Mouse (Mus musculus) Muller cell, postnatal 12 days (primary cell): ENCODE measurements at regions not wholly inside any gene's neighbourhood (a gene's known extent, or its start where the extent isn't known, plus 50 kb on each side); places are given as distances from the start of the nearest gene placed in this dataset.
A peak's percentile ranks its signal among the peaks of the same experiment; 100 is the strongest.

Source experiments
- DNase-seq: peaks from one replicate; pipeline ENCODE4 v3.0.0-alpha.2; 2015; ENCODE audit errors: inconsistent ontology term

GRCm38 (mm10) chr4:12837097-12837426 lies 665.2 kb upstream of the Fam92a start:
- no peak for DNase-seq

DNA sequence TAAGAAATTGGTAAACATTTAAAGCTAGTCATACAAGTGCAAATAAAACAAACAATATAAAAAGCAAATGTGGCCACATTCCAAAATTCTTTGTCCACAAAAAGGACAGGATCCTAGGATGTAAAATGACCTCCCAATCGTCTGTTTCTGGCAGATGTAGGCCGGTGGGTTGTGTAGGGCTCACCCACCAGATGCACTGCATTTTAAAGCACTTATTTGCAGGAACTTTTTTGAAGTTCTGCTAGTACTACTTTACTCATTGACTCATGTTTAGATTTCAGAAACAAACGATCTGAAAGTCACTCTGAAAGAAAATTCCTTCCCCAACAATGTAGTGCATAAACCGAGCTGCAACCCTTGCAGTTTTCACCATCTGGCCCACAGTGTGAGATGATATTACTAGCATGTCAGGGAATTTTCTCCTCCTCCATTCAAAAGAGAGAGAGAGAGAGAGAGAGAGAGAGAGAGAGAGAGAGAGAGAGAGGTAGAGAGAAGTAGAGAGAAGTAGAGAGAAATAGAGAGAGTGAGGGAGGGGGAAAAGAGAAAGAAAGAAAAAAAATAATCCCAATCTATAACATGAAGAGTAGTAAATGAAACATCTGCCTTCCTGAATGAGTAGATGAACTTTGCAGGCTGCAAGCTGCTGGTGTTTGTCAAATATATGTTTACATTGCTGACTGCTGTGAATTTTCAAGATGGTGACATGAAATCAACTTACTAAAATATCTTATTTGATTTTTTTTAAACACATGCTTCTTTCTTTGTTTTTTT lies 664.7 kb upstream of the Fam92a start:
- no peak for DNase-seq

GRCm38 (mm10) chr4:12826419-12826818 lies 654.6 kb upstream of the Fam92a start:
- no peak for DNase-seq

DNA sequence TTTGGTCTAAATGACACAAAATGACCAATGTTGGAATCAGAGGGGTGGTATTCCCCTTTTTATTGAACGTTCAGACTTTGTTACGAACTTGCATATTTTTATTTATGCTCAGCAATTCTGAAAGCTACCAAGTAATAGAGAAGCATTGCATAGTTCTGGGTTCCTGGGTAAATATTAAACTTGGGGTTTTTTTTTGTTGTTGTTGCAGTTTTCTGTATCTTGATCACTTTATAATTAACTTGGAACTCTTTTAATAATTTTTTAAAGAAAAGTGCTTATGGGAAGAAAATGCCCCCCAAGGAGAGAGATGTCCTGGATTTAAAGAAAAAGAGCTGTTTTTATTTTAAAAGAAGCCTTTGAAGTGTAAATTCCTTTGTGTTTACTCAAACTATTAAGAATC lies 642.4 kb upstream of the Fam92a start:
- DNase-seq: no peak

DNA sequence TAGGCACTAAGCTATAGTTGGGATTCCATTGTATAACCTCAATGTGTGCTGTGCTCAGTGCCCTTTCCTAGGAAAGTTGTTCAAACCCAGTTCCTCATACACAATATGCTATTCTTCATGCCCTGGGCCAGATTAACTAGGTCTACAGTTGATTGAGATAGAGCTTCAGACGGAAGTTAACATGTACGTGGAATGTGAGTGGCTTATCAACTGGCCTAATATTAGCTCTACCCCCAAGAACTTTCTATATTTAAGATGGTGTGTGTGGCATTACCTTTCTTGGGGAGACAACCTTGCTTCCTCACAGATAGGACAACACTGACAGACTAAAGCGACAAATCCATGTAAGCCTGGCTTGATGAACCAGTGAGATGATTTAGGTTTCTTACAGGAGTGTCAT lies 629.4 kb upstream of the Fam92a start:
- DNase-seq: no peak

- DNase-seq: peak; percentile 24
Observed at GRCm38 (mm10) chr4:12799564-12799963, 627.7 kb upstream of the Fam92a start.

- DNase-seq: no peak
Observed at GRCm38 (mm10) chr4:12792764-12793422, 621.1 kb upstream of the Fam92a start.

- DNase-seq: peak; percentile 23
Observed at GRCm38 (mm10) chr4:12791786-12792674, 620.2 kb upstream of the Fam92a start.

- DNase-seq: no peak
Observed at GRCm38 (mm10) chr4:12785840-12786239, 614.0 kb upstream of the Fam92a start.

DNA sequence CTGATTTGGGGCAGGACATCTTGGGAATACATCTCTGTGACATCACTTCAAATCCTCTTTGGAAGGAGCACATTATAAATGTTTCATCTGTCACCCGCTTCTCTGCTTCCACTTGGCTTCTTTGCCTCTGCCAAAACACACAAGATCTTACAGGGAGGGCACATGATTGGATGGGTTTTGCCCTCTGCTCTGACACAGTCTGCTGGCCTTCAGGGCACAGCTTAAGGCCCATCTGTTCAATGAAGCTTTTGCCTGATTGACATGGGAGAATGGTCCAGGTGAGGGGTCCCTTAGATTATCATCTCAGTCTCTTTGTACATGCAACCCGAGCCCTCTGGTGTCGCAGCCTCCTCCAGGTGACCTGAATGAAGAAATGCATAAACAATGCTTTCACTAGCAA lies 612.7 kb upstream of the Fam92a start:
- DNase-seq: no peak

- DNase-seq: no peak
Observed at GRCm38 (mm10) chr4:12784068-12784467, 612.3 kb upstream of the Fam92a start.

- no peak for DNase-seq
Observed at GRCm38 (mm10) chr4:12781969-12782904, 610.4 kb upstream of the Fam92a start.

DNA sequence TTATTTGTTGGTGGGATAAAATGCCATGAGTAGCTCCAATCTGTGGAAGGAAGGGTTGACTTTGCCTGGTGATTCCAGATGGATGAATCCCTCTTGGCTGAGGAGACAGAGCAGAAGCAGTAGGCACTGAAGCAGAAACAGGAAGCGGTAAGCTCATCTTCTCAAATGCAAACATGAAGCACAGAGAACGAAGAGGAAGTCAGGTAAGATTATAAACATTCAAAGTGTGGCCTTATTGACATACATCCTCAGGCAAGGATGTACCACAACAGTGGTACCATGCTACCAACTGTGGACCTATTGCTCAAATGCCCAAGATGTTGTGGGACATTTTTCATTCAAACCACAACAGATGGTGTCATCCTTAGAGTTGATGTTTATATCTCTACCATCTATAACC lies 608.4 kb upstream of the Fam92a start:
- DNase-seq: no peak

DNA sequence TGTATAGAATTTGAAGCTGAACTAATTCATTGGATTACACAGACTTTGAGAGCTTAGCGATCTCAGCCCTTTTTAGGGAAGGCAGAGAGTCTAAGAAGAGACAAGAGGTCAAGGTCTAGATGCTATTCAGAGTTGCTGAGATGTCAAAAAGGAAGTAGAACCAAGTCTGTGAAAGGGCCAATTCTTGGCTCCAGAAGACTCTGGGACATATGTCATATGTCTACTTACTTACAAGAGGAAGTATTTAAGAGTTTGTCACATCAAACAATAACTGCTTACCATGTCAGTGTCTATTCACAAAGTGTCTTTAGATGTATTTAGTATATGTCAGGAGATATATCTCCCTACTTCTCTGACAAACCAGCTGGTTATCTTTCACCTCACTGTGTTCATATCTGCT lies 607.4 kb upstream of the Fam92a start:
- no peak for DNase-seq

GRCm38 (mm10) chr4:12778163-12778562 lies 606.3 kb upstream of the Fam92a start:
- DNase-seq: no peak

DNA sequence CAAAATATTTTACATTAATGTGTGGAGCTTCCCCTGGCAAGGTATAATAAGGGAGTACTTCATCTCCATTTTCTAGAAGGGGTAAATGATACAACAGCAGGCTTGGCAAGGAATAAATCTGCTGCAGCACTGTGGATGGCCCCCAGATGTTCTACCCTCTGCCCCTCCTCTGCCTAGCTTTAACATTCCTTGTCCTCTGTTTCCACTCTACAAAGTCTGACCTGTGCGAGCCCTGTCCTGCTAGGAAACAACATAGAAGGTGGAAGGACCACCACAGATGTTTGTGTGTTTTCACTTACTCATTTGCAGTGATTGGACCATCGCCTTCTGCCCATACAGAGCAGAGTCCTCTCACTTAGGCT lies 604.4 kb upstream of the Fam92a start:
- DNase-seq: no peak

DNA sequence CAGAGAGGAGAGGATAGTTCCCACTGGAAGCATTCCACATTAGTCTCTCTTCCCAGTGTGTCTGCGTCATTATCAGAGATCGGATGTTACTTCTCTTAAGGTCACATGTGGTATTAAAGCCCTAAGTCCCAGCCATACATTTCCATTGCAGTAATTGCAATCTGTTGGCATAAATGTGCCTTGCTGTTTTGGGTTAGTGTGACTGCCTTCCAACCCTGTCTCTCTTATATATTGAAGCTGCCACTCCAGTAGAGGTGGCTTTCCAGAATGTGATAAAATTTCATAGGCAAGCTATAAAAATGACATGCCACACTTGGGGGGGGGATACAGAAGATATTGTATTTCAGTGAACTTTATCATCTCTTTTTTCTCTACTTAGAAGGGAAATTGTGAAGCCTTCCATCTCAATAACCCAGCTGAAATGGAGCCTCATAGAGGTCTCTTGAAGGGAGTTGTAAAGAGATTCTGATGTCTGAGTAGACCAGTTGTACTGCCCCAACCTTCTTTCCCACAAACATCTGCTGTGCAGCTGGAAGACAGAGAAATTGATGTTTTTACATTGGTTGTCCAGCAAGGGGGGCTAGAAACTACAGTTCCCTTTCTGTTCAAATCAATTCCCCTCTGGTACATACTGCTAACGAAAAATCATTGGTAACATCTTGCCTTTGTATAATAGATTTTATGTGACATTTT lies 603.9 kb upstream of the Fam92a start:
- no peak for DNase-seq

- DNase-seq: no peak
Observed at GRCm38 (mm10) chr4:12775090-12775489, 603.3 kb upstream of the Fam92a start.

- DNase-seq: no peak
Observed at GRCm38 (mm10) chr4:12774671-12775070, 602.9 kb upstream of the Fam92a start.

- DNase-seq: no peak
Observed at GRCm38 (mm10) chr4:12773201-12773600, 601.4 kb upstream of the Fam92a start.
